Comparison of ENCODE assay signal across 9 mouse cellular contexts in genomic region chr2:29054545-29054935, GRCm38 (mm10). TPM values are rescaled to one million over a fixed set of nuclear protein-coding genes. Genes with fewer than 3 reads are reported as not detected.
DNase-seq lines count a peak whose midpoint lies in the region; ATAC-seq and TF ChIP-seq lines count a peak whose summit lies in the region.
"Had no signal": no experiment of that assay in that cellular context is flagged by ENCODE, and none has a peak within 500 bp of the region (broad histone marks: within the 10 kb centered on the region; RNA-seq: fewer than 3 reads in every experiment).

No protein-coding gene starts in this region.

- intact Hi-C loops in gastrocnemius, postnatal 36 days (cut with DNase I) = no loop called here

- peak overlapping the region; percentile 53; the same call in 1 of the 2 replicates for H3K9ac ChIP-seq in neural tube, embryonic 14.5 days (replicated peaks; ENCODE audit: low read depth, low read length)

- ATAC-seq in neural tube, embryonic 14.5 days (ENCODE audit: low read depth) = 0 out of 2 replicates have a peak, but pooled peaks have one; percentile 35

- no peak for DNase-seq in lung, adult 2 months
- DNase-seq in lung, postnatal 36 days = no peak
- peak; percentile 53 for DNase-seq in limb, embryonic 10.5 days (ENCODE audit: low spot score)
- no peak for DNase-seq in frontal cortex, adult 2 months (ENCODE audit: extremely low spot score in 1 of 2, low spot score in 1 of 2)
- DNase-seq in gastrocnemius, postnatal 36 days = no peak
- DNase-seq in cerebellum, postnatal 25 days = no peak

- H3K4me3 ChIP-seq in lung, adult 2 months (replicated peaks; ENCODE audit: extremely low read depth, low read depth, low read length) = peak overlapping the region; percentile 91
- peak overlapping the region; percentile 67 for H3K4me3 ChIP-seq in embryonic fibroblast, embryonic 13.5 days (ENCODE audit: insufficient read depth, low read length)
- H3K4me3 ChIP-seq in limb, embryonic 10.5 days = peak overlapping the region; percentile 63
- H3K4me3 ChIP-seq in neural tube, embryonic 14.5 days (ENCODE audit: low read depth, low read length) = peak overlapping the region; percentile 40

- no peaks in the 10 kb centered on the region for H3K36me3 ChIP-seq in limb, embryonic 10.5 days
- no peaks in the 10 kb centered on the region for H3K36me3 ChIP-seq in neural tube, embryonic 14.5 days (ENCODE audit: control insufficient read depth, insufficient read depth, low read length)

- H3K4me2 ChIP-seq in neural tube, embryonic 14.5 days (ENCODE audit: low read depth, low read length) = peak overlapping the region; percentile 69

- no peaks in the 10 kb centered on the region for H3K9me3 ChIP-seq in limb, embryonic 10.5 days (replicated peaks)
- no peaks in the 10 kb centered on the region for H3K9me3 ChIP-seq in neural tube, embryonic 14.5 days (ENCODE audit: control insufficient read depth, low read length)

- H3K4me1 ChIP-seq in lung, adult 2 months (ENCODE audit: control insufficient read depth, insufficient read depth, low read length) = peaks cover 13% of the 10 kb centered on the region
- H3K4me1 ChIP-seq in embryonic fibroblast, embryonic 13.5 days (ENCODE audit: control insufficient read depth, insufficient read depth, low read length) = no peaks in the 10 kb centered on the region
- H3K4me1 ChIP-seq in limb, embryonic 10.5 days = peaks cover 10% of the 10 kb centered on the region
- H3K4me1 ChIP-seq in neural tube, embryonic 14.5 days (ENCODE audit: control insufficient read depth, insufficient read depth, low read length) = no peaks in the 10 kb centered on the region

- TF ChIP-seq POLR2A in lung, adult 2 months (IDR thresholded peaks at IDR 0.05; ENCODE audit: borderline replicate concordance, extremely low read depth, low read depth, low read length) = no peak
- TF ChIP-seq POLR2A in embryonic fibroblast, embryonic 13.5 days (IDR thresholded peaks at IDR 0.05; ENCODE audit: low read depth, low read length) = no peak

- 2% methylated on average over 30 of the region's 30 CpGs for WGBS in lung, adult 2 months
- WGBS in limb, embryonic 10.5 days = 3% methylated on average over 30 of the region's 30 CpGs
- 2% methylated on average over 30 of the region's 30 CpGs for WGBS in neural tube, embryonic 14.5 days

- no peak overlapping the region for H3K27ac ChIP-seq in embryonic fibroblast, embryonic 13.5 days (ENCODE audit: insufficient read depth, low read length)
- H3K27ac ChIP-seq in limb, embryonic 10.5 days = no peak overlapping the region; the same call in 1 of the 2 replicates
- no peak overlapping the region for H3K27ac ChIP-seq in neural tube, embryonic 14.5 days (ENCODE audit: low read depth, low read length)

- peaks cover 73% of the 10 kb centered on the region for H3K27me3 ChIP-seq in limb, embryonic 10.5 days (ENCODE audit: low read depth, poor library complexity, severe bottlenecking)
- H3K27me3 ChIP-seq in neural tube, embryonic 14.5 days (ENCODE audit: control insufficient read depth, insufficient read depth, low read length) = peaks cover 10% of the 10 kb centered on the region

- no peak for TF ChIP-seq CTCF in lung, adult 2 months (IDR thresholded peaks at IDR 0.05; ENCODE audit: insufficient read depth, low read length)
- TF ChIP-seq CTCF in embryonic fibroblast, embryonic 13.5 days (IDR thresholded peaks at IDR 0.05; ENCODE audit: borderline replicate concordance, insufficient read depth, low read length) = no peak

RNA-seq across cellular contexts. Expression of gene Cfap77, which starts 0.3 kb away (rescaled TPM):
- 4.0 and 4.6 TPM in 2 replicates for polyA plus RNA-seq in lung, adult 2 months (2012; rRNA removed)
- polyA plus RNA-seq in embryonic fibroblast, embryonic 13.5 days (2011; ENCODE audit: insufficient read length, low read depth, missing spikeins) = 0.76 TPM in 1 of 2 replicates, not detected in the other
- 0.29 and 0.44 TPM in 2 replicates for polyA plus RNA-seq in limb, embryonic 10.5 days (2016; fragmentation: Nextera tagmentation; extraction: Ambion mirVana)
- 0.20 TPM in 1 of 2 replicates, not detected in the other for polyA plus RNA-seq in neural tube, embryonic 14.5 days (2014; fragmentation: Nextera tagmentation; extraction: Ambion mirVana)
- polyA plus RNA-seq in frontal cortex, adult 2 months (2012; rRNA removed) = 0.14 and 0.17 TPM in 2 replicates
- not detected for total RNA-seq in gastrocnemius, postnatal 36 days (2021)
- total RNA-seq: neutrophil, adult 5-6 weeks had no signal

RNA-seq across cellular contexts. Expression of gene Ttf1, which starts 5.5 kb away (rescaled TPM):
- 4.6 and 7.2 TPM in 2 replicates for polyA plus RNA-seq in lung, adult 2 months (2012; rRNA removed)
- polyA plus RNA-seq in embryonic fibroblast, embryonic 13.5 days (2011; ENCODE audit: insufficient read length, low read depth, missing spikeins) = 14.1 and 15.1 TPM in 2 replicates
- 10.3 and 12.5 TPM in 2 replicates for polyA plus RNA-seq in limb, embryonic 10.5 days (2016; fragmentation: Nextera tagmentation; extraction: Ambion mirVana)
- 7.0 and 8.0 TPM in 2 replicates for polyA plus RNA-seq in neural tube, embryonic 14.5 days (2014; fragmentation: Nextera tagmentation; extraction: Ambion mirVana)
- 11.3 and 16.5 TPM in 2 replicates for polyA plus RNA-seq in frontal cortex, adult 2 months (2012; rRNA removed)
- total RNA-seq in gastrocnemius, postnatal 36 days (2021) = 1 to 10 TPM; 3.8 to 4.6 TPM

Comparison
In these comparisons a context has a peak if more than half of its experiments do, and no peak if none do; other contexts are left out.
1. H3K4me3 ChIP-seq: peak in every context shown above with its lines; median percentile 91 in lung, adult 2 months; 67 in embryonic fibroblast, embryonic 13.5 days; 63 in limb, embryonic 10.5 days; 40 in neural tube, embryonic 14.5 days.